Mouse (Mus musculus): ENCODE data around the gene Aldoc.

Aldoc gene

GRCm38 (mm10) chr11:78328512-78329056 lies 5.8 kb downstream of the Aldoc start:
- no peak for DNase-seq (ENCODE audit: extremely low read depth, low read depth)

GRCm38 (mm10) chr11:78332676-78333075 lies 9.9 kb downstream of the Aldoc start:
- no peak for DNase-seq (ENCODE audit: extremely low read depth, low read depth)

- no peak for DNase-seq (ENCODE audit: extremely low read depth, low read depth)
Measured at GRCm38 (mm10) chr11:78333992-78334391, 11.2 kb downstream of the Aldoc start.

- DNase-seq (ENCODE audit: extremely low read depth, low read depth), result no peak
Measured at GRCm38 (mm10) chr11:78337040-78337439, 14.3 kb downstream of the Aldoc start.

- no peak for DNase-seq (ENCODE audit: extremely low read depth, low read depth)
Measured at GRCm38 (mm10) chr11:78341702-78342101, 18.9 kb downstream of the Aldoc start.

- DNase-seq (ENCODE audit: extremely low read depth, low read depth), result peak; percentile 44
Measured at GRCm38 (mm10) chr11:78343381-78344327, 20.9 kb downstream of the Aldoc start, which contains the start of gene Unc119. Gene Unc119 (plus strand): TSS chr11:78343482.

GRCm38 (mm10) chr11:78344328-78344889 lies 21.6 kb downstream of the Aldoc start:
- DNase-seq (ENCODE audit: extremely low read depth, low read depth), result peak; percentile 60

GRCm38 (mm10) chr11:78344890-78345715 lies 22.3 kb downstream of the Aldoc start:
- DNase-seq (ENCODE audit: extremely low read depth, low read depth), result no peak

GRCm38 (mm10) chr11:78345801-78346200 lies 23.0 kb downstream of the Aldoc start:
- peak; percentile 63 for DNase-seq (ENCODE audit: extremely low read depth, low read depth)

- no peak for DNase-seq (ENCODE audit: extremely low read depth, low read depth)
Measured at GRCm38 (mm10) chr11:78346326-78347069, 23.7 kb downstream of the Aldoc start.

GRCm38 (mm10) chr11:78347070-78347754 lies 24.4 kb downstream of the Aldoc start:
- peak; percentile 43 for DNase-seq (ENCODE audit: extremely low read depth, low read depth)

- no peak for DNase-seq (ENCODE audit: extremely low read depth, low read depth)
Measured at GRCm38 (mm10) chr11:78347908-78348307, 25.1 kb downstream of the Aldoc start.

- DNase-seq (ENCODE audit: extremely low read depth, low read depth), result no peak
Measured at GRCm38 (mm10) chr11:78348474-78348873, 25.7 kb downstream of the Aldoc start.

- no peak for DNase-seq (ENCODE audit: extremely low read depth, low read depth)
Measured at GRCm38 (mm10) chr11:78349441-78350358, 26.9 kb downstream of the Aldoc start.

GRCm38 (mm10) chr11:78353081-78353480 lies 30.3 kb downstream of the Aldoc start:
- peak; percentile 63 for DNase-seq (ENCODE audit: extremely low read depth, low read depth)

GRCm38 (mm10) chr11:78354905-78355304 lies 32.1 kb downstream of the Aldoc start:
- DNase-seq (ENCODE audit: extremely low read depth, low read depth), result no peak

GRCm38 (mm10) chr11:78355471-78356238 lies 32.9 kb downstream of the Aldoc start:
- no peak for DNase-seq (ENCODE audit: extremely low read depth, low read depth)

- peak; percentile 29 for DNase-seq (ENCODE audit: extremely low read depth, low read depth)
Measured at GRCm38 (mm10) chr11:78358330-78359007, 35.7 kb downstream of the Aldoc start.

Data from MEL-GATA-1-ER (cell line).